Mouse (Mus musculus): ENCODE measurements around the gene Gm572. TPM values are rescaled to one million over a fixed set of nuclear protein-coding genes. Genes with fewer than 3 reads are reported as not detected.

Gm572 gene
- polyA plus RNA-seq, 2 experiments = 0.11 TPM; not detected in 1

GRCm38 (mm10) chr4:148604541-148605165 is 38.5 kb upstream of the Gm572 start:
- no peak overlapping the region for H3K4me2 ChIP-seq (replicated peaks; ENCODE audit: low read depth, low read length, severe bottlenecking)
- no peak overlapping the region for H3K4me3 ChIP-seq (replicated peaks; ENCODE audit: low read length)
- H3K27me3 ChIP-seq (ENCODE audit: control insufficient read depth, insufficient read depth, low read length) = no peaks in the 10 kb centered on the region
- H3K27ac ChIP-seq (replicated peaks; ENCODE audit: low read depth, low read length) = no peak overlapping the region
- ATAC-seq (ENCODE audit: low FRiP score, low read depth) (no peak), DNase-seq (ENCODE audit: low spot score) (no peak)
- no peak for TF ChIP-seq POLR2A (IDR thresholded peaks at IDR 0.05; ENCODE audit: borderline replicate concordance, extremely low read depth, insufficient read depth, insufficient read length)
- no peak overlapping the region for H3K9ac ChIP-seq (ENCODE audit: low read depth, low read length, severe bottlenecking)
- H3K9me3 ChIP-seq (ENCODE audit: control insufficient read depth, low read length) = no peaks in the 10 kb centered on the region
- 79% methylated on average over 3 of the region's 3 CpGs for WGBS
- H3K36me3 ChIP-seq (ENCODE audit: control insufficient read depth, insufficient read depth, low read length) = no peaks in the 10 kb centered on the region; the same call in 1 of the 2 replicates
- no peaks in the 10 kb centered on the region for H3K4me1 ChIP-seq (ENCODE audit: control insufficient read depth, insufficient read depth, low read length)

- 28% methylated on average over 5 of the region's 5 CpGs for WGBS
- DNase-seq (ENCODE audit: low spot score) = no peak
- TF ChIP-seq POLR2A (IDR thresholded peaks at IDR 0.05; ENCODE audit: borderline replicate concordance, extremely low read depth, insufficient read depth, insufficient read length) = no peak
- Histone ChIP-seq H3K4me2 (replicated peaks; ENCODE audit: low read depth, low read length, severe bottlenecking) (no peak overlapping the region), H3K9me3 (ENCODE audit: control insufficient read depth, low read length) (no peaks in the 10 kb centered on the region), H3K4me3 (replicated peaks; ENCODE audit: low read length) (no peak overlapping the region), H3K4me1 (ENCODE audit: control insufficient read depth, insufficient read depth, low read length) (no peaks in the 10 kb centered on the region), H3K27ac (replicated peaks; ENCODE audit: low read depth, low read length) (no peak overlapping the region), H3K9ac (ENCODE audit: low read depth, low read length, severe bottlenecking) (no peak overlapping the region), H3K27me3 (ENCODE audit: control insufficient read depth, insufficient read depth, low read length) (no peaks in the 10 kb centered on the region), H3K36me3 (ENCODE audit: control insufficient read depth, insufficient read depth, low read length) (peaks cover 8% of the 10 kb centered on the region)
- no peak for ATAC-seq (ENCODE audit: low FRiP score, low read depth)
Observed at GRCm38 (mm10) chr4:148607758-148608157, 35.4 kb upstream of the Gm572 start.

GRCm38 (mm10) chr4:148609805-148610204 is 33.3 kb upstream of the Gm572 start:
- no peak for TF ChIP-seq POLR2A (IDR thresholded peaks at IDR 0.05; ENCODE audit: borderline replicate concordance, extremely low read depth, insufficient read depth, insufficient read length)
- H3K9me3 ChIP-seq (ENCODE audit: control insufficient read depth, low read length) = no peaks in the 10 kb centered on the region
- peaks cover 26% of the 10 kb centered on the region for H3K36me3 ChIP-seq (ENCODE audit: control insufficient read depth, insufficient read depth, low read length)
- H3K4me2 ChIP-seq (replicated peaks; ENCODE audit: low read depth, low read length, severe bottlenecking) = no peak overlapping the region
- no peak overlapping the region for H3K4me3 ChIP-seq (replicated peaks; ENCODE audit: low read length)
- ATAC-seq (ENCODE audit: low FRiP score, low read depth) (no peak), DNase-seq (ENCODE audit: low spot score) (no peak)
- no peak overlapping the region for H3K9ac ChIP-seq (ENCODE audit: low read depth, low read length, severe bottlenecking)
- no peaks in the 10 kb centered on the region for H3K27me3 ChIP-seq (ENCODE audit: control insufficient read depth, insufficient read depth, low read length)
- WGBS = 89% methylated on average over 5 of the region's 5 CpGs
- H3K27ac ChIP-seq (replicated peaks; ENCODE audit: low read depth, low read length) = no peak overlapping the region
- no peaks in the 10 kb centered on the region for H3K4me1 ChIP-seq (ENCODE audit: control insufficient read depth, insufficient read depth, low read length)

- TF ChIP-seq POLR2A (IDR thresholded peaks at IDR 0.05; ENCODE audit: borderline replicate concordance, extremely low read depth, insufficient read depth, insufficient read length) = no peak
- ATAC-seq (ENCODE audit: low FRiP score, low read depth) (no peak), DNase-seq (ENCODE audit: low spot score) (no peak)
- 70% methylated on average over 5 of the region's 5 CpGs for WGBS
- no peak overlapping the region for H3K27ac ChIP-seq (replicated peaks; ENCODE audit: low read depth, low read length)
- no peaks in the 10 kb centered on the region for H3K9me3 ChIP-seq (ENCODE audit: control insufficient read depth, low read length)
- no peaks in the 10 kb centered on the region for H3K4me1 ChIP-seq (ENCODE audit: control insufficient read depth, insufficient read depth, low read length)
- no peaks in the 10 kb centered on the region for H3K27me3 ChIP-seq (ENCODE audit: control insufficient read depth, insufficient read depth, low read length)
- H3K4me3 ChIP-seq (replicated peaks; ENCODE audit: low read length) = no peak overlapping the region
- H3K4me2 ChIP-seq (replicated peaks; ENCODE audit: low read depth, low read length, severe bottlenecking) = no peak overlapping the region
- H3K9ac ChIP-seq (ENCODE audit: low read depth, low read length, severe bottlenecking) = no peak overlapping the region
- H3K36me3 ChIP-seq (ENCODE audit: control insufficient read depth, insufficient read depth, low read length) = peaks cover 36% of the 10 kb centered on the region
Observed at GRCm38 (mm10) chr4:148610631-148611364, 32.3 kb upstream of the Gm572 start.

- Histone ChIP-seq H3K4me3 (replicated peaks; ENCODE audit: low read length) (no peak overlapping the region), H3K27me3 (ENCODE audit: control insufficient read depth, insufficient read depth, low read length) (no peaks in the 10 kb centered on the region), H3K4me2 (replicated peaks; ENCODE audit: low read depth, low read length, severe bottlenecking) (no peak overlapping the region), H3K9me3 (ENCODE audit: control insufficient read depth, low read length) (no peaks in the 10 kb centered on the region), H3K4me1 (ENCODE audit: control insufficient read depth, insufficient read depth, low read length) (no peaks in the 10 kb centered on the region), H3K27ac (replicated peaks; ENCODE audit: low read depth, low read length) (no peak overlapping the region), H3K9ac (ENCODE audit: low read depth, low read length, severe bottlenecking) (no peak overlapping the region), H3K36me3 (ENCODE audit: control insufficient read depth, insufficient read depth, low read length) (peaks cover 51% of the 10 kb centered on the region)
- no peak for ATAC-seq (ENCODE audit: low FRiP score, low read depth)
- no peak for TF ChIP-seq POLR2A (IDR thresholded peaks at IDR 0.05; ENCODE audit: borderline replicate concordance, extremely low read depth, insufficient read depth, insufficient read length)
- no peak for DNase-seq (ENCODE audit: low spot score)
- 51% methylated on average over 4 of the region's 4 CpGs for WGBS
Observed at GRCm38 (mm10) chr4:148612557-148612956, 30.6 kb upstream of the Gm572 start.
